Mouse (Mus musculus) kidney, postnatal 0 days (tissue): ENCODE measurements around the gene Wdr11. TPM values are rescaled to one million over a fixed set of nuclear protein-coding genes. Genes with fewer than 3 reads are reported as not detected.
A peak's percentile ranks its signal among the peaks of the same experiment; 100 is the strongest.

Experiments
- ATAC-seq: fragments of 200-750 bp; cut with Nextera tagmentation; replicated peaks from 2 replicates; pipeline ENCODE4 v1.8.0; 2017; ENCODE audit warnings: low read depth, moderate number of reproducible peaks, moderate TSS enrichment, moderate library complexity; ENCODE audit not compliant: low FRiP score
- DNase-seq: peaks from one replicate; pipeline ENCODE4 v3.0.0-alpha.2; 2016; ENCODE audit warnings: low spot score
- H3K27ac ChIP-seq: fragments of 300-500 bp; sonication (generic); 2 replicates; pipeline ENCODE4 v1.5.1; 2014; ENCODE audit warnings: mild to moderate bottlenecking
- H3K27me3 ChIP-seq: fragments of 300-500 bp; sonication (generic); 2 replicates; pipeline ENCODE4 v1.6.1; 2014; ENCODE audit warnings: low read length, mixed read lengths; ENCODE audit not compliant: insufficient read depth
- H3K36me3 ChIP-seq: fragments of 300-500 bp; sonication (generic); 2 replicates; pipeline ENCODE4 v1.6.1; 2014; ENCODE audit warnings: low read length, mixed read lengths; ENCODE audit not compliant: insufficient read depth
- H3K4me1 ChIP-seq: fragments of 300-500 bp; sonication (generic); replicated peaks from 2 replicates; pipeline ENCODE4 v1.6.1; 2014; ENCODE audit warnings: antibody characterized with exemption, low read length, mixed read lengths; ENCODE audit not compliant: insufficient read depth
- H3K4me2 ChIP-seq: fragments of 300-500 bp; sonication (generic); 2 replicates; pipeline ENCODE4 v1.6.1; 2014; ENCODE audit warnings: mild to moderate bottlenecking, low read length, moderate library complexity, mixed read lengths
- H3K4me3 ChIP-seq: fragments of 300-500 bp; sonication (generic); replicated peaks from 2 replicates; pipeline ENCODE4 v1.5.1; 2014; ENCODE audit warnings: low read depth, low read length
- H3K9ac ChIP-seq: fragments of 300-500 bp; sonication (generic); 2 replicates; pipeline ENCODE4 v1.6.1; 2014; ENCODE audit warnings: low read depth, low read length
- H3K9me3 ChIP-seq: fragments of 300-500 bp; sonication (generic); replicated peaks from 2 replicates; pipeline ENCODE4 v1.6.1; 2016; ENCODE audit warnings: low read length, inconsistent platforms, mixed read lengths
- CTCF ChIP-seq: IDR thresholded peaks from 2 replicates; pipeline ENCODE4 v1.5.1; 2016; ENCODE audit warnings: antibody characterized with exemption, low read depth, mild to moderate bottlenecking, moderate library complexity
- WGBS: fragments of 180-500 bp; shearing (Covaris S2); extraction: QIAGEN DNeasy Blood & Tissue Kit; methylation state at CpG from one replicate; pipeline ENCODE4 v1.1.7; 2014; 5-methylcytosine and 5-hydroxymethylcytosine counted together
- polyA plus RNA-seq: library from polyadenylated mRNA; unstranded; fragments of >200 nt; fragmentation: Nextera tagmentation; extraction: Ambion mirVana; gene quantifications from 2 replicates; pipeline ENCODE4 v1.2.1, GENCODE M21; 2015

The Wdr11 gene
- polyA plus RNA-seq, 1 experiment from 2014 or later: 32.2 TPM

DNA sequence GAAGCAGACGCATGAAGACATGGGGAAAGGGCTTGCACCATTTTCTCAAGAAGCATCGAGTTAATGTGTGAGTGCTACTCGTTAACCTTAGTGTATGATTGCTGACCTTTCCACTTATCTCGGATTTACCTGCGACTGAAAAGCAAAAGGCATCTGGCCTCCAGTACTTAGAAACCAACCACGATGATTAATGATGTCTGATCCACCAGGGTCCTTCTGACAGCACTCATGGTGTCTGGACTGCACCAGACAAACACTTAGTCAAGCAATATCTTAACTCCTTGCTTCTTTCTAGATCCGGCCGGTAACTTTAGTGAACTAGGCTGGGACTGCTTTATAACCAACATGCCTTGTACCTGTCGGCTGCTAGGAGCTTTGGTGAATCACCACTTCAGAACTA is 45.3 kb downstream of the Wdr11 start:
- no peak for ATAC-seq
- TF ChIP-seq CTCF: no peak
- no peaks in the 10 kb centered on the region for H3K9me3 ChIP-seq
- 48% methylated on average over 9 of the region's 9 CpGs for WGBS
- H3K27me3 ChIP-seq: no peaks in the 10 kb centered on the region
- no peak overlapping the region for H3K4me3 ChIP-seq
- no peak overlapping the region for H3K9ac ChIP-seq
- no peak overlapping the region for H3K4me2 ChIP-seq
- 0 out of 2 replicates have a peak overlapping the region, but pooled peaks have one; percentile 36 for H3K27ac ChIP-seq
- H3K4me1 ChIP-seq: no peaks in the 10 kb centered on the region
- H3K36me3 ChIP-seq: peaks cover 33% of the 10 kb centered on the region
- no peak for DNase-seq

DNA sequence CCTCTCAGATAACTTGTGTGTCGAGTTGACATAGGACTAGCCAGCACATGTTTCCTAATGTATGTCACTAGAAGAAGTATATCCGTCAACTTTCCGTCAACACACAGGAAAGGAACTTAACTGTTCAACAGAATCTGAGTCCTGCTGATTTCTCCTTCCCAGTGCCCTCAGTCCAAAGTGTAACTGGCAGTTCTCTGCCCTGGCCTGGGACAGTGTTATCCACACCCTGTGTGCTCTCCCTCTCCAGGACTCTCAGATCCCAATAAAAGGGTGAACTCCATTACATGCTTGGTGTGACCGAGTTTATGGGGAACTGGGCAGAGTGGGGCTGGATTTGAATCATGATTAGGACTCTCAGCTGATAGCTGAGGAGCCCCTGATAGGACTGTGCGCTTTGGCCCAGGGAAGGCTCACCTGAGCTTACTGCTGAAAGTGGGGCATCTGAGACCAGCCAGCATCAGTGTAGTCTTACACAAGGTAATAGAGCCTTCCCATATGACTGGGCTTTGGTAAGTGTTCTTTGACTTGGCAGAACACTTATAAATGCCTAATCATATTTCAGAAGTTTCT is 46.3 kb downstream of the Wdr11 start:
- Histone ChIP-seq H3K4me2 (no peak overlapping the region), H3K9ac (no peak overlapping the region), H3K27ac (no peak overlapping the region), H3K27me3 (no peaks in the 10 kb centered on the region), H3K9me3 (no peaks in the 10 kb centered on the region), H3K4me1 (no peaks in the 10 kb centered on the region), H3K4me3 (no peak overlapping the region), H3K36me3 (peaks cover 23% of the 10 kb centered on the region)
- peak; percentile 47; the same call in 1 of the 2 replicates for ATAC-seq
- 76% methylated on average over 5 of the region's 5 CpGs for WGBS
- no peak for DNase-seq
- no peak for TF ChIP-seq CTCF

DNA sequence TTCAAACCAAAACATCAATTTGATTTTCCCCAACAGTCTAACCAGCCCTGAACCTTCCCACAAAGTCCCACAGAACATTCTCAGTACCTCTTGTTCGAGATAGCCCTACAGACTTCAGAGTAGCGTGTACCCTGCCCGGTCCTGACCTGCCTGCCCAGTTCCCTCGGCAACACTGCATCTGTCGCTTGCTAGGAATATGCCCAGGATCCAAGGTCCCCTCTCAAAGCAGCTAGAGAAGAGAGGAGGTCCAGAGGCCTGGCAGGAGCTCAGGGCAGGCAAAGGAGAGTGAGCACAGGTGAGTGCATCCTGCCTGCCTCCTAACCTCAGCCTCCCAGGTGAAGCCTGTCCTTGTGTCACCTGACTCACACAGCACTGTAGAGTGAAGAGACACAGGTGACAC is 47.3 kb downstream of the Wdr11 start:
- ATAC-seq (no peak), DNase-seq (no peak)
- H3K4me3 ChIP-seq: no peak overlapping the region
- H3K4me2 ChIP-seq: no peak overlapping the region
- no peaks in the 10 kb centered on the region for H3K9me3 ChIP-seq
- no peak for TF ChIP-seq CTCF
- H3K27ac ChIP-seq: no peak overlapping the region
- H3K9ac ChIP-seq: no peak overlapping the region
- H3K4me1 ChIP-seq: no peaks in the 10 kb centered on the region
- no peaks in the 10 kb centered on the region for H3K27me3 ChIP-seq
- H3K36me3 ChIP-seq: peaks cover 13% of the 10 kb centered on the region
- 84% methylated on average over 5 of the region's 5 CpGs for WGBS

DNA sequence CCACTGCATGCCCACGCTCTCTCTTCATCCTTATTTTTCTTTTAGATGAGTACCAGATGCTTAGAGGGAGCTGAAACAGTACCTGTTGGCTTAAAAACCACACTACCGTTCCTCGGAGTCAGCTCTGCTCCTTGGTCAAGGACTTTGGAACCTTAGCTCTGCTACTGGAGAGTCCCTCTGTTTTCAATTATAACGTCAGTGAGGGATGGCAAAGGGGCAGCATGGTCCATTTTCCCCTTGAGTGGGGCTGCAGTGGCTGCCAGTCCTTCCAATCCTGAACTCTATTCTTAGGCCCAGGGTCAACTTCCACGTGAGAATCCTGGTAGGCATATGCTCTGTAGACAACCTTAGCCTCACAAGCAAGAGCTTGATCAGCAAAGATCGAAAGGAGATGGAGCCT is 48.2 kb downstream of the Wdr11 start:
- TF ChIP-seq CTCF: no peak
- Histone ChIP-seq H3K4me1 (no peaks in the 10 kb centered on the region), H3K4me3 (no peak overlapping the region), H3K27ac (no peak overlapping the region), H3K4me2 (no peak overlapping the region), H3K9me3 (no peaks in the 10 kb centered on the region), H3K9ac (no peak overlapping the region), H3K27me3 (no peaks in the 10 kb centered on the region), H3K36me3 (peaks cover 7% of the 10 kb centered on the region)
- no peak for ATAC-seq
- 82% methylated on average over 6 of the region's 6 CpGs for WGBS
- no peak for DNase-seq

DNA sequence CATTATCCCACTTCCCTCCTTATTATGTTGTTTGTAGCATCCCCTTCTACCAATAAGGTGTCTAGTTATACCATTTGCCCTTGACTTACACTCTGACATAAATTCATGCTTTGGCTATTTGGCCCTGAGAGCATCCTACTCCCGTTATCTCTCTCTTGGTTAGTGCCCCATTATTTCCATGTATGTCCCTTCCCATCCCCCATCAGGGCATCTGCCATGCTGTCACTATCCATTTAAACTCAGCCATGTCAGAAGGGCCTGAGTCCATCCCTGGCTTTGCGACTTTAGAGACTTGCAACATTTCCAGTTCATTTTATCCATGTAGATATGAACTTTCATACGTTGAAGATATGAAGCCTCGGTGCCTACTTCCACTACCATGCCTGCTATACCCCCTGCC is 51.6 kb downstream of the Wdr11 start:
- DNase-seq (no peak), ATAC-seq (no peak)
- no peaks in the 10 kb centered on the region for H3K4me1 ChIP-seq
- no peaks in the 10 kb centered on the region for H3K36me3 ChIP-seq
- TF ChIP-seq CTCF: no peak
- H3K4me3 ChIP-seq: no peak overlapping the region
- 97% methylated on average over 4 of the region's 4 CpGs for WGBS
- H3K27me3 ChIP-seq: no peaks in the 10 kb centered on the region
- H3K9me3 ChIP-seq: no peaks in the 10 kb centered on the region
- no peak overlapping the region for H3K4me2 ChIP-seq
- H3K27ac ChIP-seq: no peak overlapping the region
- no peak overlapping the region for H3K9ac ChIP-seq

DNA sequence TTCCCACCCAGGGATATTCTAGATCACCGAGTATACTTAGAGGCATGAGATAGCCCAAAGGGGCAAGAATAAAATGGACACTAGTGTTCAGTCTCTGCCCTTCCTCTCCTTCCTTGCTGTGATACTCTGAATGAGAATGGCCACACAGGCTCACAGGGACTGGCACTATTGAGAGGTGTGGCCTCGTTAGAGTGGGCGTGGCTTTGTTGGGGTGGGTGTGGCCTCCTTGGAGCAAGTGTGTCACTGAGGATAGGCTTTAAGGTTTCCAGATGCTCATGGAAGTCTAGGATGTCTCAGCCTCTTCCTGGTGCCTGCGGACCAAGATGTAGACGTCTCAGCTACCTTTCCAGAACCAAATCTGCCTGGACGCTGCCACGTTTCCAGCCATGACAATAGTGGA is 56.1 kb downstream of the Wdr11 start:
- no peaks in the 10 kb centered on the region for H3K27me3 ChIP-seq
- DNase-seq: no peak
- H3K4me2 ChIP-seq: no peak overlapping the region
- TF ChIP-seq CTCF: no peak
- H3K27ac ChIP-seq: no peak overlapping the region
- H3K9ac ChIP-seq: no peak overlapping the region
- no peaks in the 10 kb centered on the region for H3K36me3 ChIP-seq
- ATAC-seq: no peak
- no peaks in the 10 kb centered on the region for H3K4me1 ChIP-seq
- whole genome bisulfite sequencing: 80% methylated on average over 7 of the region's 7 CpGs
- no peak overlapping the region for H3K4me3 ChIP-seq
- no peaks in the 10 kb centered on the region for H3K9me3 ChIP-seq

DNA sequence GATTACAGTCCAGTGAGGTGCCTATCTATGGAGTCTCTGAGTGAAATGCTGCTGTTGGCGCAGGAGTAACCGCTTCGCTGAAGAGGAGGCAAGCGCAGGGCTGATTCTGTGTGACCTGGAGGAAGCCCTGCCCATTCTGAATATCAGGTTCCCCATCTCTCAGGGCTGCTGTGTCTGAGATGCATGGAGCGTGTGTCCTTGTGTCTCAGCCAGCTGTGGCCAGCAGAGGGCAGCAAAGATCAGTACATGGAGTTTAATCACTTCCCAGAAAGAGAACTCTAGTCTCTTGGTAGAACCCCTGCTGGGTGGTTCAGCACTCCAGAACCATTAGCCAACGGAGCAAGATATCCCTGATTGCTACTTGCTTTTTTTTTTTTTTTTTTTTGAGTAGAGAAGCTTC is 57.3 kb downstream of the Wdr11 start:
- Histone ChIP-seq H3K27me3 (no peaks in the 10 kb centered on the region), H3K4me1 (no peaks in the 10 kb centered on the region), H3K27ac (no peak overlapping the region), H3K9me3 (no peaks in the 10 kb centered on the region), H3K4me2 (no peak overlapping the region), H3K9ac (no peak overlapping the region), H3K36me3 (no peaks in the 10 kb centered on the region), H3K4me3 (no peak overlapping the region)
- WGBS: under 1% methylated on average over 6 of the region's 6 CpGs
- ATAC-seq (peak; percentile 45), DNase-seq (peak; percentile 93)
- TF ChIP-seq CTCF: peak; percentile 95
